Mouse (Mus musculus): ENCODE results near the gene Prdx4. TPM values are rescaled to one million over a fixed set of nuclear protein-coding genes. Genes with fewer than 3 reads are reported as not detected.
"Not testable (repeated sequence)": the region's sequence is repeated elsewhere in the genome, so short reads cannot be mapped to it uniquely, and the experiment has no call there.

The Prdx4 gene
- polyA plus RNA-seq (2012; fragmentation: generic; extraction: Trizol) = 97.8 TPM

GRCm38 (mm10) chrX:155340654-155341053 is at the start of gene Prdx4:
Prdx4 (minus strand) TSS chrX:155340754.
- no peak within 1 kb of the TSS for H3K4me2 ChIP-seq (ENCODE audit: low read depth)
- H3K27me3 ChIP-seq (ENCODE audit: control insufficient read depth, insufficient read depth, insufficient read length) = no peaks in the 10 kb centered on the region
- no peaks in the 10 kb centered on the region for H3K36me3 ChIP-seq (ENCODE audit: control insufficient read depth, insufficient read depth)
- no peak within 1 kb of the TSS for H3K4me3 ChIP-seq
- TF ChIP-seq CEBPB (IDR thresholded peaks at IDR 0.05; ENCODE audit: insufficient read depth, poor library complexity, severe bottlenecking) (no peak), MAX (IDR thresholded peaks at IDR 0.05; ENCODE audit: low read depth) (no peak), MYOG (IDR thresholded peaks at IDR 0.05; ENCODE audit: control insufficient read depth in 1 of 3, insufficient read depth in 1 of 3, insufficient read length in 2 of 3, low read depth in 2 of 3) (no peak), MYOD1 (IDR thresholded peaks at IDR 0.05; ENCODE audit: control insufficient read depth in 1 of 3, insufficient read length in 2 of 3, low read depth in 2 of 3) (no peak), TCF12 (IDR thresholded peaks at IDR 0.05; ENCODE audit: insufficient read depth, poor library complexity, severe bottlenecking) (no peak), USF1 (IDR thresholded peaks at IDR 0.05; ENCODE audit: low read depth) (no peak), TCF3 (IDR thresholded peaks at IDR 0.05; ENCODE audit: insufficient read length, low read depth) (no peak), E2F4 (IDR thresholded peaks at IDR 0.05; ENCODE audit: insufficient read depth) (no peak)
- no peak within 1 kb of the TSS for H3ac ChIP-seq (ENCODE audit: control insufficient read depth, insufficient read length)
- H3K79me2 ChIP-seq (ENCODE audit: control insufficient read depth, insufficient read depth) = peaks cover 7% of the 10 kb centered on the region

- H3K36me3 ChIP-seq (ENCODE audit: control insufficient read depth, insufficient read depth) = no peaks in the 10 kb centered on the region
Measured at GRCm38 (mm10) chrX:155376538-155376937, 36.0 kb upstream of the Prdx4 start.

GRCm38 (mm10) chrX:155375458-155375857 is 34.9 kb upstream of the Prdx4 start:
- H3K4me3 ChIP-seq = no peak overlapping the region
- H3K4me2 ChIP-seq (ENCODE audit: low read depth) = no peak overlapping the region
- no peak overlapping the region for H3ac ChIP-seq (ENCODE audit: control insufficient read depth, insufficient read length)
- H3K36me3 ChIP-seq (ENCODE audit: control insufficient read depth, insufficient read depth) = no peaks in the 10 kb centered on the region
- no peaks in the 10 kb centered on the region for H3K79me2 ChIP-seq (ENCODE audit: control insufficient read depth, insufficient read depth)
- TF ChIP-seq SRF (IDR thresholded peaks at IDR 0.05; ENCODE audit: control insufficient read depth, insufficient read length, low read depth) (no peak), MYOD1 (IDR thresholded peaks at IDR 0.05; ENCODE audit: control insufficient read depth in 1 of 3, insufficient read length in 2 of 3, low read depth in 2 of 3) (no peak), POLR2AphosphoS2 (IDR thresholded peaks at IDR 0.05; ENCODE audit: insufficient read length, low read depth) (no peak), USF1 (IDR thresholded peaks at IDR 0.05; ENCODE audit: low read depth) (no peak), TCF3 (IDR thresholded peaks at IDR 0.05; ENCODE audit: insufficient read length, low read depth) (no peak), REST (IDR thresholded peaks at IDR 0.05; ENCODE audit: insufficient read depth, insufficient read length) (no peak), POLR2A (IDR thresholded peaks at IDR 0.05; ENCODE audit: insufficient read length, low read depth) (no peak), MYOG (IDR thresholded peaks at IDR 0.05; ENCODE audit: control insufficient read depth in 1 of 3, insufficient read depth in 1 of 3, insufficient read length in 2 of 3, low read depth in 2 of 3) (no peak), CEBPB (IDR thresholded peaks at IDR 0.05; ENCODE audit: insufficient read depth, poor library complexity, severe bottlenecking) (no peak)
- no peaks in the 10 kb centered on the region for H3K27me3 ChIP-seq (ENCODE audit: control insufficient read depth, insufficient read depth, insufficient read length)

More at GRCm38 (mm10) chrX:155376538-155376937, 36.0 kb upstream of the Prdx4 start:
- H3K4me2 ChIP-seq (ENCODE audit: low read depth) = no peak overlapping the region
- no peak overlapping the region for H3K4me3 ChIP-seq
- no peaks in the 10 kb centered on the region for H3K27me3 ChIP-seq (ENCODE audit: control insufficient read depth, insufficient read depth, insufficient read length)
- H3ac ChIP-seq (ENCODE audit: control insufficient read depth, insufficient read length) = no peak overlapping the region
- no peaks in the 10 kb centered on the region for H3K79me2 ChIP-seq (ENCODE audit: control insufficient read depth, insufficient read depth)
- TF ChIP-seq CEBPB (IDR thresholded peaks at IDR 0.05; ENCODE audit: insufficient read depth, poor library complexity, severe bottlenecking) (no peak), MAX (IDR thresholded peaks at IDR 0.05; ENCODE audit: low read depth) (no peak), MYOG (IDR thresholded peaks at IDR 0.05; ENCODE audit: control insufficient read depth in 1 of 3, insufficient read depth in 1 of 3, insufficient read length in 2 of 3, low read depth in 2 of 3) (no peak), POLR2AphosphoS2 (IDR thresholded peaks at IDR 0.05; ENCODE audit: insufficient read length, low read depth) (no peak), USF1 (IDR thresholded peaks at IDR 0.05; ENCODE audit: low read depth) (no peak), MYOD1 (IDR thresholded peaks at IDR 0.05; ENCODE audit: control insufficient read depth in 1 of 3, insufficient read length in 2 of 3, low read depth in 2 of 3) (no peak), POLR2A (IDR thresholded peaks at IDR 0.05; ENCODE audit: insufficient read length, low read depth) (no peak), REST (IDR thresholded peaks at IDR 0.05; ENCODE audit: insufficient read depth, insufficient read length) (no peak), TCF12 (IDR thresholded peaks at IDR 0.05; ENCODE audit: insufficient read depth, poor library complexity, severe bottlenecking) (no peak), TCF3 (IDR thresholded peaks at IDR 0.05; ENCODE audit: insufficient read length, low read depth) (no peak), SRF (IDR thresholded peaks at IDR 0.05; ENCODE audit: control insufficient read depth, insufficient read length, low read depth) (no peak), E2F4 (IDR thresholded peaks at IDR 0.05; ENCODE audit: insufficient read depth) (no peak)

GRCm38 (mm10) chrX:155370110-155370509 is 29.6 kb upstream of the Prdx4 start:
- not testable (repeated sequence) for H3K79me2 ChIP-seq (ENCODE audit: control insufficient read depth, insufficient read depth)

GRCm38 (mm10) chrX:155365095-155365494 is 24.5 kb upstream of the Prdx4 start:
- H3K4me3 ChIP-seq = no peak overlapping the region
- TF ChIP-seq MAX (IDR thresholded peaks at IDR 0.05; ENCODE audit: low read depth) = no peak
- no peak for TF ChIP-seq SRF (IDR thresholded peaks at IDR 0.05; ENCODE audit: control insufficient read depth, insufficient read length, low read depth)
- TF ChIP-seq POLR2AphosphoS2 (IDR thresholded peaks at IDR 0.05; ENCODE audit: insufficient read length, low read depth) = no peak
- TF ChIP-seq CEBPB (IDR thresholded peaks at IDR 0.05; ENCODE audit: insufficient read depth, poor library complexity, severe bottlenecking) = no peak
- no peak for TF ChIP-seq USF1 (IDR thresholded peaks at IDR 0.05; ENCODE audit: low read depth)
- no peak for TF ChIP-seq MYOD1 (IDR thresholded peaks at IDR 0.05; ENCODE audit: control insufficient read depth in 1 of 3, insufficient read length in 2 of 3, low read depth in 2 of 3)
- no peak for TF ChIP-seq MYOG (IDR thresholded peaks at IDR 0.05; ENCODE audit: control insufficient read depth in 1 of 3, insufficient read depth in 1 of 3, insufficient read length in 2 of 3, low read depth in 2 of 3)
- no peak for TF ChIP-seq REST (IDR thresholded peaks at IDR 0.05; ENCODE audit: insufficient read depth, insufficient read length)
- TF ChIP-seq TCF3 (IDR thresholded peaks at IDR 0.05; ENCODE audit: insufficient read length, low read depth) = no peak
- H3K4me2 ChIP-seq (ENCODE audit: low read depth) = no peak overlapping the region
- no peaks in the 10 kb centered on the region for H3K36me3 ChIP-seq (ENCODE audit: control insufficient read depth, insufficient read depth)
- H3ac ChIP-seq (ENCODE audit: control insufficient read depth, insufficient read length) = no peak overlapping the region
- H3K79me2 ChIP-seq (ENCODE audit: control insufficient read depth, insufficient read depth) = no peaks in the 10 kb centered on the region
- no peaks in the 10 kb centered on the region for H3K27me3 ChIP-seq (ENCODE audit: control insufficient read depth, insufficient read depth, insufficient read length)

More at GRCm38 (mm10) chrX:155370110-155370509, 29.6 kb upstream of the Prdx4 start:
- not testable (repeated sequence) for H3K4me2 ChIP-seq (ENCODE audit: low read depth); H3K4me3 ChIP-seq; H3K27me3 ChIP-seq (ENCODE audit: control insufficient read depth, insufficient read depth, insufficient read length); H3K36me3 ChIP-seq (ENCODE audit: control insufficient read depth, insufficient read depth); H3ac ChIP-seq (ENCODE audit: control insufficient read depth, insufficient read length)
